Mouse (Mus musculus): ENCODE results near the gene Rbp3.

DNA sequence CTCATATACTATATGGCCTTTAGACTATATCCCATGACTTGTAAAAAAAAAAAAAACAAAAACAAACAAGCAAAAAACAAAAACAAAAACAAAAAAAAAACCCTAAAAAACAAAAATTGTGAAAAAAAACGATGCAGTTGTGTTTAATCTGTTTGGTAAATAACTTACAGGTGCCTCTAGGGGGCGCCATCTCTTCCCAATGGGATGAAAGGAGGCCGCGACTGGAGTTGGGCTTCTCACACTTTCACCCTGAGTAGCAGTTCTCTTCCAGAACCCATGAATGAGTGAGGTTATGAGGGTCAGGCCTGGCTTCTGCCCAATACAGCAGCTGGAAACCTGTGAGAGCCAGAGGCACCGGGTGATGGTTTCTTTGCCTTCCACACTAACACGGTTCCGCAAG is 11.9 kb downstream of the Rbp3 start:
- TF ChIP-seq POLR2A (IDR thresholded peaks at IDR 0.05; ENCODE audit: insufficient read length, low read depth) = no peak
- no peak for TF ChIP-seq MAX (IDR thresholded peaks at IDR 0.05; ENCODE audit: low read depth)
- TF ChIP-seq POLR2AphosphoS2 (IDR thresholded peaks at IDR 0.05; ENCODE audit: insufficient read length, low read depth) = no peak
- no peak for TF ChIP-seq TCF12 (IDR thresholded peaks at IDR 0.05; ENCODE audit: insufficient read depth, poor library complexity, severe bottlenecking)
- TF ChIP-seq REST (IDR thresholded peaks at IDR 0.05; ENCODE audit: insufficient read depth, insufficient read length) = no peak
- TF ChIP-seq MYOD1 (IDR thresholded peaks at IDR 0.05; ENCODE audit: control insufficient read depth in 1 of 3, insufficient read length in 2 of 3, low read depth in 2 of 3) = no peak
- TF ChIP-seq E2F4 (IDR thresholded peaks at IDR 0.05; ENCODE audit: insufficient read depth) = no peak
